Mouse (Mus musculus) neural tube, embryonic 14.5 days (tissue): ENCODE results near the gene Chml. TPM values are rescaled to one million over a fixed set of nuclear protein-coding genes. Genes with fewer than 3 reads are reported as not detected.
A peak's percentile ranks its signal among the peaks of the same experiment; 100 is the strongest.

ENCODE experiments used
- ATAC-seq: fragments of 200-750 bp; cut with Nextera tagmentation; 2 replicates; pipeline ENCODE4 v1.8.0; 2017; ENCODE audit warnings: low read depth, mild to moderate bottlenecking, moderate TSS enrichment, moderate library complexity
- H3K27ac ChIP-seq: fragments of 300-500 bp; sonication (generic); 2 replicates; pipeline ENCODE4 v1.5.1; 2014; ENCODE audit warnings: low read depth, mild to moderate bottlenecking, control low read depth, low read length, moderate library complexity, mixed read lengths
- H3K27me3 ChIP-seq: fragments of 300-500 bp; sonication (generic); 2 replicates; pipeline ENCODE4 v1.6.1; 2014; ENCODE audit warnings: low read length; ENCODE audit not compliant: control insufficient read depth, insufficient read depth
- H3K36me3 ChIP-seq: fragments of 300-500 bp; sonication (generic); 2 replicates; pipeline ENCODE4 v1.6.1; 2014; ENCODE audit warnings: low read length, mixed read lengths; ENCODE audit not compliant: control insufficient read depth, insufficient read depth
- H3K4me1 ChIP-seq: fragments of 300-500 bp; sonication (generic); 2 replicates; pipeline ENCODE4 v1.6.1; 2014; ENCODE audit warnings: low read length; ENCODE audit not compliant: control insufficient read depth, insufficient read depth
- H3K4me2 ChIP-seq: fragments of 300-500 bp; sonication (generic); 2 replicates; pipeline ENCODE4 v1.6.1; 2014; ENCODE audit warnings: mild to moderate bottlenecking, low read depth, low read length, control low read depth
- H3K4me3 ChIP-seq: fragments of 300-500 bp; sonication (generic); 2 replicates; pipeline ENCODE4 v1.5.1; 2014; ENCODE audit warnings: low read depth, low read length, control low read depth, mixed read lengths
- H3K9ac ChIP-seq: fragments of 300-500 bp; sonication (generic); replicated peaks from 2 replicates; pipeline ENCODE4 v1.6.1; 2014; ENCODE audit warnings: low read depth, mild to moderate bottlenecking, control low read depth, low read length, mixed read lengths
- H3K9me3 ChIP-seq: fragments of 300-500 bp; sonication (generic); 2 replicates; pipeline ENCODE4 v1.6.1; 2016; ENCODE audit warnings: low read length; ENCODE audit not compliant: control insufficient read depth
- WGBS: fragments of 180-500 bp; shearing (Covaris S2); extraction: QIAGEN DNeasy Blood & Tissue Kit; methylation state at CpG from one replicate; pipeline ENCODE4 v1.1.7; 2014; 5-methylcytosine and 5-hydroxymethylcytosine counted together
- polyA plus RNA-seq: library from polyadenylated mRNA; unstranded; fragments of >200 nt; fragmentation: Nextera tagmentation; extraction: Ambion mirVana; gene quantifications from 2 replicates; pipeline ENCODE4 v1.2.1, GENCODE M21; 2014

Gene Chml
- polyA plus RNA-seq = 5.6 and 6.8 TPM in 2 replicates

DNA sequence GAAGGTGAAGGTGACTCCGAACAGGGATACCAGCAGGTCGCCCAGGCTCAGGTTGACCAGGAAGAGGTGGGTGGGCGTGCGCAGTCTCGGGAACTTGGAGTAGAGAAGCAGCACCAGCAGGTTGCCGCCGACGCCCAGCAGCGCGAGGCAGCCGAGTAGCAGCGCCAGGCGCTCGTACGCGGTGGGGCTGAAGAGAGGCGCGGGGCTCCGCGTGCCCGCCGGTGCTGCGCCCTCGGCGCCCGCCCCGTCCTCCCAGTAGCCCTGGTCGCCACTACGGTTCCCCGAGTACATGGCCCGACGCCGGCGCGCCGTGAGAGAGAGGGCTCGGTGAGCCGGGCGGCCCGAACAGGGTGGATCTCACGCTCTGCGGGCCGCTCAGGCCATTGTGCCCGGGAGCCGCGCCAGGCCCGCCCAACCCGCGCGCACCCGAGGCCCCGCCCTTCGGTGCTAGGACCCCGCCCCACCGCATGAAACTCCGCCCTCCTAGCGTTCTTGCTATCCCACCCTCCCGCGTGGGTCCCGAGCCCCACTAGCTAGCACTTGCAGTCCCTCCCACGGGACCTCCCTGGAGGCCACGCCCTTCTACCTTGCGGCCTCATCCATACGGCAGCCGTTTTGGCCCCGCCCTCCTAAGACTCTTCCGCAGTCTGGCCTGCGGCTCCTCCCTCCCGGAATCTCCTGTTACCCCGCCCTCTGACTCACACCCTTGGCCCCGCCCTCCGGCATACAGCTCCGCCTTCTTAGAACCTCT is at the start of gene Chml, which contains the start of gene Opn3:
Gene Chml, minus strand, starts transcription at position 656 of the 751 bp plus-strand sequence.
Gene Opn3, minus strand, starts transcription at position 531 of the 751 bp plus-strand sequence.
- Histone ChIP-seq H3K27ac (peak within 1 kb of the TSS; percentile 82), H3K4me3 (peak within 1 kb of the TSS; percentile 72), H3K4me1 (peaks cover 6% of the 10 kb centered on the region), H3K9me3 (no peaks in the 10 kb centered on the region), H3K36me3 (no peaks in the 10 kb centered on the region), H3K4me2 (peak within 1 kb of the TSS; percentile 87), H3K9ac (peak within 1 kb of the TSS; percentile 66), H3K27me3 (no peaks in the 10 kb centered on the region)
- WGBS = under 1% methylated on average over 68 of the region's 73 CpGs
- peak; percentile 97 for ATAC-seq

DNA sequence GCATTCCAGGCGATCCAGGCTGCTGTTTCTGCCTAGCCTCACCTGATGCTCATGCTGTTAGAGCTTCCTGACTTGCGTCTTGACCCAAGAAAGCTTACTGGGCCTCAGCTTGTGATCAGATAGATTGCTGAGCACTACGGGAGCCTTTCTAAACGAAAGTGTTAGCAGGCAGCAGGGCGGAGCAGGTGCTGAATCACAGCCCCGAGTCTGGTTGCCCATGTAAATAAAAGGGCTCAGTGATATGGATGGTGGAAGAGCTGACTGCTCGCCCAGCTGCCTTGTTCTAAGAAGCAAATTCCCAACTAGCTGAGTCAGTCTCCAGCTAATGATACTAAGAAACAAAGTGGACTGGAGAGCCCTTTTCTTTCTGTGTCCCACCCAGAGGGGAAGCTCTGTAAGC is 33.1 kb upstream of the Chml start:
- Histone ChIP-seq H3K27ac (no peak overlapping the region), H3K4me2 (no peak overlapping the region), H3K36me3 (no peaks in the 10 kb centered on the region), H3K27me3 (no peaks in the 10 kb centered on the region), H3K9me3 (no peaks in the 10 kb centered on the region), H3K4me1 (no peaks in the 10 kb centered on the region), H3K9ac (no peak overlapping the region), H3K4me3 (no peak overlapping the region)
- no peak; the same call in 1 of the 2 replicates for ATAC-seq
- 37% methylated on average over 7 of the region's 7 CpGs for WGBS

DNA sequence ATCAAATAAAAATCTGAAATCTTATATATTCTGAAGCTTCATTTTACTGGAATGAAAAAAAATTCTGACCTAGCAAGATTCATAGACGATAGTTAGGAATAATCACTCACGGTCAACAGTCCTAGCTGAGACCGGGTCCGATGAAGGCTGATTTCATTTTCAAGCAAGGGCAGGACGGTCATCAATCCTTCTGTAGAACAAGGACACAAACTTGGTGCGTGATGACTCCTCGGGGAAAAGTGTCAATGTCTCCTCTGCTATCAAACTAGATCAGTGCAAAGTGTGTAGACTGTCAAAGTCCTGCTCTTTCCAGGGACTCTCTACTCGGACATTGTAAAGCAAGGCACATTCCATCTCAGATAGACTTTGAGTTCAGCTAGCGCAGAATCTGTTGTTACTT is 24.1 kb upstream of the Chml start:
- no peaks in the 10 kb centered on the region for H3K9me3 ChIP-seq

DNA sequence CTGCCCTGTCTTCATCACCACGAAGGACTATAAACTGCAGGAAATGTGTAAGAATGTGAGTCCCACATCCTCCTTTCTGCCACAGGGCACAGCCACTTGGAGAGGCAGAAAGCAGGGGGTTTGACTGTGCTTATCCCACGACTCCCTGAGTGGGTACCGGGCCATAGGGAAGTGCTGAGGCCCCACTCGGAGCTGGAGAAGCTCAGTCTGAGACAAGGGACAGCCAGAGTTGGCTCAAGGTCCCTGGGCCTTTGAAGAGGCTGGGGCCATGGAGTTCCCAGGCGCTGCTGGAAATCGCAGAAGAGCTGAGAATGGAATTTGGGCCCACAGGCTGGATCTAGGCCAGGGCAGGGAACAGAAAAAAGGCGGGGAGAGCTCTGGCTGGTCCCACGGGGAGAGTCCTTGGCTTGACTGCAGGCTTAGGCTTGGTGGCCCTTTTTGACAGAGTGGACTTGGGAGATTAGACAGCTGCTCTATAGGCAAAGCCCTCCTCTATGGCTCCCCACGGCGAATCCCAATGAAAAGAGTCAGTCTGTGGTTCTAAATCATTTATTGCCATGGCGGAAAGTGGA is 19.7 kb upstream of the Chml start:
- H3K4me3 ChIP-seq = no peak overlapping the region
- H3K4me2 ChIP-seq = no peak overlapping the region
- no peaks in the 10 kb centered on the region for H3K4me1 ChIP-seq
- H3K9ac ChIP-seq = no peak overlapping the region
- WGBS = 83% methylated on average over 11 of the region's 11 CpGs
- no peaks in the 10 kb centered on the region for H3K9me3 ChIP-seq
- no peaks in the 10 kb centered on the region for H3K27me3 ChIP-seq
- no peak for ATAC-seq
- H3K36me3 ChIP-seq = no peaks in the 10 kb centered on the region
- no peak overlapping the region for H3K27ac ChIP-seq

More for the DNA sequence above, 24.1 kb upstream of the Chml start:
- no peaks in the 10 kb centered on the region for H3K4me1 ChIP-seq
- H3K36me3 ChIP-seq = no peaks in the 10 kb centered on the region
- H3K27me3 ChIP-seq = no peaks in the 10 kb centered on the region
- H3K4me2 ChIP-seq = no peak overlapping the region
- no peak for ATAC-seq
- 96% methylated on average over 9 of the region's 9 CpGs for WGBS
- H3K27ac ChIP-seq = no peak overlapping the region
- H3K4me3 ChIP-seq = no peak overlapping the region
- no peak overlapping the region for H3K9ac ChIP-seq

DNA sequence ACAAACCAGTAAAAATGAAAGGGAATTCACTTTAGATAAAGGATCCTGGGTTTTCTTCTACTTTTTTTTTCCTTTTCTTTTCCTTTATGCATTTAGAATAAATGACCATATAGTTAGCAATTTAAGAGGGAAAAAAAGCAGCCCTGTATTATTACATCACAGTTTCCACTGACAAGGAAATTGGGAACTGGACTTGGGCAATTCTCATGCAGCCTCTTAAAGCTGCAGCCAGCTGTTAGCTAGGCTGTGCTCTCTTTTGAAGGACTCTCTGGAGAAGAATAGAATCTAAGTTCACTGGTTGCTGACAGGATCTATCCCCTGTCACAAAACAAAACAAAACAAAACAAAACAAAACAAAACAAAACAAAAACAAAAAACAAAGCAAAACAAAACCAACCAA is 15.3 kb upstream of the Chml start:
- H3K27me3 ChIP-seq = no peaks in the 10 kb centered on the region

DNA sequence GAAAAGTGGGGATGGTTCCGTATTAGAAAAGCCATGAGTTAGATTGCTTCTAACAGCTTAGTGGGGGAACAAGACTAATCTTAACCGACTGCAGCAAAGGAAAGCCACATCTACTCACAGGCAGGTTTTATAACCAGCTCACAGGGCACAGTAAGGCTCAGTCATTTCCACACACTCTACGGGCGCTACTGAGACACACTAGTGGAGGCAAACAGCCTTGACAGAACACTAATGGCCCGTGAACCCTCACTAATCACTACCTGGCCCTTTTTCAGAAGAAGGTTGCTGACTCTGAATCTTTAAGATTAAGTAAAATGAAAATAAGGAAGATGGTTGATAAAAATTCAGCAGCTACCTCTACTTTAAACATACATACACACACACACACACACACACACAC is 14.9 kb upstream of the Chml start:
- Histone ChIP-seq H3K9me3 (no peaks in the 10 kb centered on the region), H3K4me3 (no peak overlapping the region), H3K9ac (no peak overlapping the region), H3K4me1 (no peaks in the 10 kb centered on the region), H3K27me3 (no peaks in the 10 kb centered on the region), H3K27ac (no peak overlapping the region), H3K36me3 (no peaks in the 10 kb centered on the region), H3K4me2 (no peak overlapping the region)
- WGBS = 58% methylated on average over 5 of the region's 5 CpGs
- ATAC-seq = no peak

More for the DNA sequence above, 15.3 kb upstream of the Chml start:
- H3K4me2 ChIP-seq = no peak overlapping the region
- no peak overlapping the region for H3K9ac ChIP-seq
- no peaks in the 10 kb centered on the region for H3K36me3 ChIP-seq
- no peak overlapping the region for H3K27ac ChIP-seq
- no peaks in the 10 kb centered on the region for H3K9me3 ChIP-seq
- no peak overlapping the region for H3K4me3 ChIP-seq
- ATAC-seq = no peak
- no peaks in the 10 kb centered on the region for H3K4me1 ChIP-seq

DNA sequence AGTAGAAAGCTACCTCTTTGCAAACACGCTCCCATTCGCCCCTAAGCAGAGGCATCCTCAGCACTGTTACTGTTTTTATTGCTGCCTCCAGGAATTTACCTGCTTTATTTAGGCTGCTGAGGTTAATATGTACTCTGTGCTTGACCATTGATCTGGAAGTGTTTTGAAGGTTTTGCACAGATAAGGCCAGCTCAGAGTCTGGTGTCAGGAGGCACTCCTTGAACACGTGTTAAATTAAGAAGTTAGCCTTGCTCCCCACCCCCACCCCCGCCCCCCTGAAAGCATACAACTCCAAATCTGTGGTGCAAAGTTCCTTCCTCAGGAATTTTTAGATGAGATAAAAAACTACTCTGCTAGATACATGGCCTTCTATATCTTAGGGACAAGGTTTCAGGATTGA is 8.4 kb upstream of the Chml start:
- Histone ChIP-seq H3K27me3 (no peaks in the 10 kb centered on the region), H3K36me3 (no peaks in the 10 kb centered on the region), H3K9me3 (no peaks in the 10 kb centered on the region), H3K4me3 (no peak overlapping the region), H3K4me1 (no peaks in the 10 kb centered on the region), H3K4me2 (no peak overlapping the region), H3K27ac (no peak overlapping the region), H3K9ac (no peak overlapping the region)
- ATAC-seq = no peak
- 80% methylated on average over 4 of the region's 4 CpGs for WGBS

DNA sequence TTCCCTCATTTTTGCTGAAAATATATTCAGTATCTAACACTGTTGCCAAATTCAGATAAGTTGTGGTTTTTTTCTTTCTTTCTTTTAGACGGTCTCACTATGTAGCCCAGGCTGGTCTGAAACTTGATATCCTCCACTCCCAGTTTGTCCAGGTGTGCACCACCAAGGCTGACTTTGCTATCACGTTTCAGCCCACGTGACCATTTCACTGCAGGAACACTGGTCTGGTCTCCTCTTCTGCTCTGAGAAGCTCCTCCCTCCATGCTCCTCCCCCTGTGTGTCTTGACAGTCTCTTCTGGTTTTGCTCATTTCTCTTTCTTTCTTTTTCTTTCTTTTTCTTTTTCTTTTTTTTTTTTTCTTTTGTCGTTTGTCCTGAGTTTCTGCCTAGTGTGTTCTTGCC is 7.1 kb upstream of the Chml start:
- Histone ChIP-seq H3K9ac (no peak overlapping the region), H3K4me1 (no peaks in the 10 kb centered on the region), H3K4me3 (no peak overlapping the region), H3K4me2 (no peak overlapping the region), H3K9me3 (no peaks in the 10 kb centered on the region), H3K27ac (no peak overlapping the region), H3K36me3 (no peaks in the 10 kb centered on the region), H3K27me3 (no peaks in the 10 kb centered on the region)
- ATAC-seq = no peak
- 37% methylated on average over 4 of the region's 4 CpGs for WGBS

DNA sequence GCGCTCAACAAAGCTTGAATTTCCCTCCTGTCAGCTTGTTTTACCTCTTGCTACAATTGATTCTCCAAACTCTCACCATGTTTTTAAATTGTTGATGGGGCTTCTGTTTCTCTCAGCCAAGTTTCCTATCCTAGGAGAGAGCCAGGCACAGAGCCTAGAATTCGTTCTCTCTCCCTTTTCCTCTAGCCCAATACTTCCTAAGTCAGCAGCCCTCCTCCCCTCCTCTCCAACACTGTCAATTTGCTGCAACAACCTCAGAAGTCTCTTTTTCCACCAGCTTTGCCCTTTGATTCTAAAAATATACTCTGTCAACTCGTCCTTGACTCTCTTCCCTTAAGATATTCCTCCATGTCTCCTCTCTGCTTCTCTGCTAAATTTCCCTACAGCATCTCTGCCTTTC is 6.7 kb upstream of the Chml start:
- no peaks in the 10 kb centered on the region for H3K36me3 ChIP-seq
- no peaks in the 10 kb centered on the region for H3K27me3 ChIP-seq
- no peaks in the 10 kb centered on the region for H3K9me3 ChIP-seq
- H3K4me3 ChIP-seq = no peak overlapping the region
- no peak overlapping the region for H3K27ac ChIP-seq
- ATAC-seq = no peak
- no peaks in the 10 kb centered on the region for H3K4me1 ChIP-seq
- no peak overlapping the region for H3K4me2 ChIP-seq
- H3K9ac ChIP-seq = no peak overlapping the region
- 72% methylated on average over 3 of the region's 3 CpGs for WGBS
